Mouse (Mus musculus) myocyte (in vitro differentiated cells): Measurements from ENCODE around the gene Parn. TPM values are rescaled to one million over a fixed set of nuclear protein-coding genes. Genes with fewer than 3 reads are reported as not detected.

Source experiments
- H3K27me3 ChIP-seq: one replicate; pipeline ENCODE4 v1.6.1; 2011; ENCODE audit not compliant: control insufficient read depth, insufficient read depth, insufficient read length
- H3K36me3 ChIP-seq: one replicate; pipeline ENCODE4 v1.6.1; 2011; ENCODE audit not compliant: control insufficient read depth, insufficient read depth
- H3K4me2 ChIP-seq: one replicate; pipeline ENCODE4 v1.6.1; 2011; ENCODE audit warnings: low read depth, control low read depth
- H3K4me3 ChIP-seq: one replicate; pipeline ENCODE4 v1.5.1; 2011; ENCODE audit warnings: mild to moderate bottlenecking, control low read depth, moderate library complexity
- H3K79me2 ChIP-seq: one replicate; pipeline ENCODE4 v1.6.1; 2011; ENCODE audit not compliant: control insufficient read depth, insufficient read depth
- H3ac ChIP-seq: one replicate; pipeline ENCODE4 v1.6.1; 2011; ENCODE audit not compliant: control insufficient read depth, insufficient read length
- CEBPB ChIP-seq: IDR thresholded peaks from 2 replicates; pipeline ENCODE4 v1.6.1; 2011; ENCODE audit warnings: mild to moderate bottlenecking, moderate library complexity; ENCODE audit not compliant: poor library complexity, insufficient read depth, severe bottlenecking
- E2F4 ChIP-seq: IDR thresholded peaks from one replicate; pipeline ENCODE4 v1.6.1; 2011; ENCODE audit warnings: mild to moderate bottlenecking, control low read depth, moderate library complexity; ENCODE audit not compliant: insufficient read depth
- MAX ChIP-seq: IDR thresholded peaks from one replicate; pipeline ENCODE4 v1.6.1; 2011; ENCODE audit warnings: low read depth, mild to moderate bottlenecking, control low read depth
- MYOD1 ChIP-seq, 3 experiments: IDR thresholded peaks; one replicate each; pipeline ENCODE4 v1.6.1; 2011; ENCODE audit warnings: control low read depth in 2 of 3, low read depth in 2 of 3, mild to moderate bottlenecking in 2 of 3, moderate library complexity in 1 of 3; ENCODE audit not compliant: insufficient read length in 2 of 3, control insufficient read depth in 1 of 3
- MYOG ChIP-seq, 3 experiments: IDR thresholded peaks; one replicate each; pipeline ENCODE4 v1.6.1; 2011; ENCODE audit warnings: control low read depth in 2 of 3, low read depth in 2 of 3, mild to moderate bottlenecking in 2 of 3; ENCODE audit not compliant: insufficient read length in 2 of 3, control insufficient read depth in 1 of 3, insufficient read depth in 1 of 3
- POLR2A ChIP-seq: IDR thresholded peaks from one replicate; pipeline ENCODE4 v1.6.1; 2011; ENCODE audit warnings: low read depth, mild to moderate bottlenecking, control low read depth, moderate library complexity; ENCODE audit not compliant: insufficient read length
- POLR2AphosphoS2 ChIP-seq: IDR thresholded peaks from one replicate; pipeline ENCODE4 v1.6.1; 2011; ENCODE audit warnings: low read depth, control low read depth; ENCODE audit not compliant: insufficient read length
- REST ChIP-seq: IDR thresholded peaks from one replicate; pipeline ENCODE4 v1.6.1; 2011; ENCODE audit warnings: mild to moderate bottlenecking, control low read depth, moderate library complexity; ENCODE audit not compliant: insufficient read depth, insufficient read length
- SRF ChIP-seq: IDR thresholded peaks from one replicate; pipeline ENCODE4 v1.6.1; 2011; ENCODE audit warnings: low read depth; ENCODE audit not compliant: control insufficient read depth, insufficient read length
- TCF12 ChIP-seq: IDR thresholded peaks from one replicate; pipeline ENCODE4 v1.6.1; 2011; ENCODE audit warnings: mild to moderate bottlenecking, control low read depth; ENCODE audit not compliant: poor library complexity, insufficient read depth, severe bottlenecking
- TCF3 ChIP-seq: IDR thresholded peaks from one replicate; pipeline ENCODE4 v1.6.1; 2011; ENCODE audit warnings: low read depth, control low read depth; ENCODE audit not compliant: insufficient read length
- USF1 ChIP-seq: IDR thresholded peaks from one replicate; pipeline ENCODE4 v1.6.1; 2011; ENCODE audit warnings: low read depth, mild to moderate bottlenecking, control low read depth, moderate library complexity
- polyA plus RNA-seq: library from polyadenylated mRNA; unstranded; fragments of >200 nt; fragmentation: generic; extraction: Trizol; gene quantifications from one replicate; pipeline ENCODE4 v1.2.1, GENCODE M21; 2012; ENCODE audit warnings: missing spikeins

Parn gene
- polyA plus RNA-seq, 1 experiment: 14.5 TPM

DNA sequence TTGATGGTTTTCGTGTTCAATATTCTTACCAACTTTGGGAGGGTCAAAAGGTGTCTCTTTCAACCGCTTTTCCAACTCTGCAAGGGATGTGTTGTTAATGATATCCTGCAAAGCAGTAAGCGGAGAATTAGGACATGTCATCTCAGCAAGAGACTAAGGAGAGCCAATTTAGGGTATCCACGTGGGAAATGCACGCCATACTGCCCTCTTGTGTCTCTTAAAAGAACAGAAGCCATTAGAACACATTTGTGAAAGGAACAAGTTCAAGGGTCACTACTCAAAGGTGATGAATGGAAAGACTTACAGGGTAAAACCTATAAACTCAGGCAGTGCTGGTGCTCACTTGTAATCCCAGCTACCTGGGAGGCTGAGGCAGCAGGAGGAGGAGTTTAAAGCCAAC is 39.6 kb downstream of the Parn start:
- Histone ChIP-seq H3K27me3 (no peaks in the 10 kb centered on the region), H3ac (no peak overlapping the region), H3K79me2 (no peaks in the 10 kb centered on the region), H3K36me3 (peaks cover 12% of the 10 kb centered on the region), H3K4me2 (no peak overlapping the region), H3K4me3 (no peak overlapping the region)
- no peak for TF ChIP-seq CEBPB
- no peak for TF ChIP-seq SRF
- TF ChIP-seq POLR2A: no peak
- no peak for TF ChIP-seq POLR2AphosphoS2
- TF ChIP-seq REST: no peak

DNA sequence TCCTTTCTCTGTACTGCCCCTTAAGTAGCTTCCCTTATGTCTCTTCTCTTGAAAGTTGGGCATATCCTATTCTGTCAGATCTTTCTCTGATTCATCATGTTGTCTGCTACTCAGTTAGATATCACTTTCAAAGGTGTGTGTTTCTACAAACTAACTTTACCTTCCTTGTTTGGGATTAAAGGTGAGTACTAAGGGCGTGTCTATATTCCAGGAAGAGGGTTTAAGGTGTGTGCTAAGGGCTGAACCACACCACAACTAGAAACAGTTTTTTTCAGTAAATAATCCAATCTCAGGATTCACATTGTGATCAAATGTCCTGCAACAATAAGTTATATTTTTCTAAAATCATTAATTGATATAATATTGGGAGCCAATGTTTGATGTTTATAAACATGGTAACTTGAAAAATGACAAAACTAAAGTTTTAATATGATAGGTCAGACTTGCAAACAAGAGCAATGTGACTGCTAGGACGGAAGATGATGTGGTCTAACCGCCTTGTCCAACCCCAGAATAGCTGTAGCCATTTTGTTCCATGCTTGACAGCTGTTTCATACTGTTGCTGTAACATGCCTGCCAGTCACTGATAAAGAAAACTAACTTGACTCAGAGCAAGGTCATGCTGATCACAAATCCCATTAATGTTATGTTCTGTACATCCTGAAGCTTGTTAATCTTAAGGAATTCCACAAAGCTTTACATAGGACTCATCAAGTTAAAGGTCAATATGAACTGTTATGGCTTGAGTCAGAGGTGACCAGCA is 46.0 kb downstream of the Parn start:
- Histone ChIP-seq H3ac (no peak overlapping the region), H3K36me3 (peaks cover 18% of the 10 kb centered on the region), H3K27me3 (no peaks in the 10 kb centered on the region), H3K4me3 (no peak overlapping the region), H3K79me2 (no peaks in the 10 kb centered on the region), H3K4me2 (no peak overlapping the region)
- no peak for TF ChIP-seq TCF3
- TF ChIP-seq MYOD1 (IDR thresholded peaks at IDR 0.05; ENCODE audit: control insufficient read depth in 1 of 3, insufficient read length in 2 of 3, low read depth in 2 of 3): no peak
- TF ChIP-seq POLR2A: no peak
- TF ChIP-seq TCF12: no peak
- no peak for TF ChIP-seq MAX
- no peak for TF ChIP-seq E2F4
- TF ChIP-seq POLR2AphosphoS2: no peak
- no peak for TF ChIP-seq USF1
- no peak for TF ChIP-seq REST
- TF ChIP-seq SRF: no peak
- TF ChIP-seq CEBPB: no peak
- no peak for TF ChIP-seq MYOG (IDR thresholded peaks at IDR 0.05; ENCODE audit: control insufficient read depth in 1 of 3, insufficient read depth in 1 of 3, insufficient read length in 2 of 3, low read depth in 2 of 3)

DNA sequence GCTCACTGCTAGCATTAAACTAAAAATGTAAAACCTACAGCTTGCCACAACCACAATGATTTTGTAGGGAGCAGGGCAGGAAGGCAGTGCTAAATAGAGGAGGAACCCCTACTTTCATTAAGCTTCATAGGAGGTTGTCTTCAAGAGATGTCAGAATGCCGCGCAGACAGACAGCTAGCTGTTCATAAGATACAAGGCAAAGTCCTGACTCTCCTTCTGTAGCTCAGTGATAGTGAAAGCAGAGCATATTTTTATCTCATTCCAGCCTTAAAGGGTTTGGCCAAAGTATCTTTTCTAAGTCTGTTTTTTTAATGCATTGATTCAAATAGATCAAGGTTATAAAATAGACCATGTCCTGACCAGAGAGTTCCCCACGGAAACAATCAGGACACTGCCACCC is 47.8 kb downstream of the Parn start:
- Histone ChIP-seq H3K27me3 (no peaks in the 10 kb centered on the region), H3K4me3 (no peak overlapping the region), H3K4me2 (no peak overlapping the region), H3K79me2 (no peaks in the 10 kb centered on the region), H3ac (no peak overlapping the region), H3K36me3 (peaks cover 10% of the 10 kb centered on the region)
- TF ChIP-seq E2F4 (no peak), POLR2A (no peak), USF1 (no peak), POLR2AphosphoS2 (no peak), TCF3 (no peak), MAX (no peak), CEBPB (no peak), MYOG (IDR thresholded peaks at IDR 0.05; ENCODE audit: control insufficient read depth in 1 of 3, insufficient read depth in 1 of 3, insufficient read length in 2 of 3, low read depth in 2 of 3) (no peak), TCF12 (no peak), MYOD1 (IDR thresholded peaks at IDR 0.05; ENCODE audit: control insufficient read depth in 1 of 3, insufficient read length in 2 of 3, low read depth in 2 of 3) (no peak), SRF (no peak)

DNA sequence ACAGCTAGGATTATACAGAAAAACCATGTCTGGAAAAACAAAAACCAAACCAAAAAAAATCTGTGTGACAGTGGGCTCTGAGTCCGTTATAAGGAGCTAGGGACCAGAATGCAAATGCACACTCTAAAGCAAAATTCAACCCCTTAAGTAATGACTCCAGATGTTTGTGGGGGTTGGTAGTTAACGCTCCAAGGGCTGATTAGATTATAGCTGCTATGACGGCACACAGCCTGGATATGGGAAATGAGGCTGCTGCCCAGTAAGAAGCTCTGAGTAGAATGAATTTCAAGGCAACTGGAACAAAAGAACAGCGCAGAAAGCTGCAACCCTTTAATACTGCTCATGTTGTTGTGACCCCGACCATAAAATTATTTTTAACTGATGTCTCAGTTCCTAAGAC is 52.7 kb downstream of the Parn start:
- Histone ChIP-seq H3K4me2 (no peak overlapping the region), H3K27me3 (no peaks in the 10 kb centered on the region), H3K79me2 (no peaks in the 10 kb centered on the region), H3ac (no peak overlapping the region), H3K4me3 (no peak overlapping the region), H3K36me3 (peaks cover 6% of the 10 kb centered on the region)
- TF ChIP-seq SRF (no peak), POLR2A (no peak), E2F4 (no peak), MYOD1 (IDR thresholded peaks at IDR 0.05; ENCODE audit: control insufficient read depth in 1 of 3, insufficient read length in 2 of 3, low read depth in 2 of 3) (no peak), MYOG (IDR thresholded peaks at IDR 0.05; ENCODE audit: control insufficient read depth in 1 of 3, insufficient read depth in 1 of 3, insufficient read length in 2 of 3, low read depth in 2 of 3) (no peak), MAX (no peak), USF1 (no peak), TCF12 (no peak), CEBPB (no peak), POLR2AphosphoS2 (no peak), REST (no peak), TCF3 (no peak)

DNA sequence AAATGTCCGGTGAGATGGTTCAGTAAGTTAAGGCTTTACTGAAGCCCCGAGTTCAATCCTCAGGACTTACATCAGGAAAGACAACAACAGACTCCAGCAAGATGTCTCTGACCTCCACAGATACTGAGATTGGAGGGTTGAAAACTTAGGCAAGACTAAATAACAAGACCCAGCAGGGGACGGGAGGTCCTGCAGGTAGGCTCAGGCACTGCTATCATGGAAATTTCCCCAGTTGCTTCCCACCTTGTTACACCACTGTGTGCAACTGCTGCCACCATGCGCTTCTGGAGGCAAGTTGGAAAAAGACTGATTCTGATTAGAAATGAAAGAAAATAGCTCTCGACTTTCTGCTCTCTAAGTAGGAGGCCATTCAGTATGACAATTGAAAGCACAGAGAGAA is 55.4 kb downstream of the Parn start:
- Histone ChIP-seq H3K4me3 (no peak overlapping the region), H3K4me2 (no peak overlapping the region), H3K36me3 (no peaks in the 10 kb centered on the region), H3K27me3 (no peaks in the 10 kb centered on the region), H3K79me2 (no peaks in the 10 kb centered on the region), H3ac (no peak overlapping the region)
- TF ChIP-seq SRF (no peak), TCF12 (no peak), CEBPB (no peak), E2F4 (no peak), MYOD1 (IDR thresholded peaks at IDR 0.05; ENCODE audit: control insufficient read depth in 1 of 3, insufficient read length in 2 of 3, low read depth in 2 of 3) (no peak), POLR2A (no peak), MYOG (IDR thresholded peaks at IDR 0.05; ENCODE audit: control insufficient read depth in 1 of 3, insufficient read depth in 1 of 3, insufficient read length in 2 of 3, low read depth in 2 of 3) (no peak)
